Mouse (Mus musculus): ENCODE results near the gene Slc22a14. TPM values are rescaled to one million over a fixed set of nuclear protein-coding genes. Genes with fewer than 3 reads are reported as not detected.
A peak's percentile ranks its signal among the peaks of the same experiment; 100 is the strongest.
"Not testable (repeated sequence)": the region's sequence is repeated elsewhere in the genome, so short reads cannot be mapped to it uniquely, and the experiment has no call there.

Gene Slc22a14
- total RNA-seq, 2 experiments from 2014 or later, result not detected

DNA sequence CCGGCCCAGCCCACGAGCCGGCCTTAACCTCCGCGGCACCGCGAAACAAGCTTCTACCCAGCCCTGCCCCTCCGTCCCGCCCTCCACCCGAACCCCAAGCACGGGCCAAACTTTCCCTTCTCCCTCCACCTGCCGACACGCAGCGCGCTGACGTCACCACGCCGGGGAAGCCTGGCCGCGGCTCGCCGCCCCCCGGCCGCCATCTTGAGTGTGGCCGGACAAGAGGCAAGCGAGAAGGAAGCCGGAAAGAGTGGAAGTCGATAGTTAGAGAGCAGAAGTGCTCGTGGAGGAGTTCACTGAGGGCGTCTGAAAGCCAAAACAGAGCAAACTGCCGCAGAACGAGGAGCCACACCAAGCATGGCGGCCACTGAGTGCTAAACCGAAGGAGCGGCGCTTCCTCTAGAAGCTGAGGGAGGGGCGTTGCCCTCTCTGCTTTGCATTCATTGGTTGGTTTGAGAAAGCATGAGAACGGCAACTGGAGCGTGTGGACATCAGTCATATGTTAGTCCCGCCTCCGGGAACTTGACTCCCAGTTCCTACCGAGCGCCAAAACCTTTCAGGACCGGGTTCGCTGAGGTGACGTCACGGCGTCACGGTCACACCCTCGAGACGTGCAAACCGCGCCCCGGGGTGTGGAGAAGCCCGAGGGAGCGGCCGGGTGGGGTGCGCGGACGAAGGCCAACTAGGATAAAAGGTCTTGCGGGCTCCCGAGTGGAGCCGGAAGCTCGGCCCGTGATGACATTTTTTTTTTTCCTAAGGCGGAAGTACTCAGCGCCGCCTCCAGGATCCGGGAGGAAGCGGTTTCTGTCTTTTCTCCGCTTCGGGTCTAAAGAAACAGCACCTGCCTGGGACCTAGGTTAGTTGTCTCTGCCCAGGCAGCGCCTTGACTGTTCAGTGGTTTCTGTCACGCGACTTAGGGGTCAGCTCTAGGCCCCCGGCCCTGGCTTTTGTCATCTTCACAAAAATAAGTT lies 42.8 kb downstream of the Slc22a14 start, which contains the start of gene Oxsr1:
Gene Oxsr1, minus strand, starts transcription at position 139 of the 971 bp plus-strand sequence.
- peak; percentile 94 for DNase-seq

GRCm38 (mm10) chr9:119321392-119322229 lies 43.7 kb downstream of the Slc22a14 start:
- DNase-seq, result no peak

DNA sequence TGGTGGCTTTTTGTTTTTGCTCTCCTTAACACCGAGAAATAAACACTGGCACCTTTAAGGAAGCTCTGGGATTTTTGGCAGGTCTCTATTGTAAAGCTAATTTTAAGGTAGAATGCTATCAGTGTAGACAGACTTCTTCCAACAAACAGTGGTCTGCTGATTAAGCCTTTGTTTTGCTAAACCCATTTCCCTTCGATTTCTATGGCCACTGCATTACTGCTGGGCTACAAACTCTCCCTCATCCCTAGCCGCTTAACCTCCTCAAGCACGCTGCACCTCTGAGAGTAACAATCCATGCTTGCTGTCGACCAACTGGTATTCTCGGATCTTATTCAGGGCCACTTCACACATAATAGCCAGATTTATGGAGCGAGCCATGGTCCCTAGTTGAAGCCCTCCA lies 44.4 kb downstream of the Slc22a14 start:
- no peak for DNase-seq

DNA sequence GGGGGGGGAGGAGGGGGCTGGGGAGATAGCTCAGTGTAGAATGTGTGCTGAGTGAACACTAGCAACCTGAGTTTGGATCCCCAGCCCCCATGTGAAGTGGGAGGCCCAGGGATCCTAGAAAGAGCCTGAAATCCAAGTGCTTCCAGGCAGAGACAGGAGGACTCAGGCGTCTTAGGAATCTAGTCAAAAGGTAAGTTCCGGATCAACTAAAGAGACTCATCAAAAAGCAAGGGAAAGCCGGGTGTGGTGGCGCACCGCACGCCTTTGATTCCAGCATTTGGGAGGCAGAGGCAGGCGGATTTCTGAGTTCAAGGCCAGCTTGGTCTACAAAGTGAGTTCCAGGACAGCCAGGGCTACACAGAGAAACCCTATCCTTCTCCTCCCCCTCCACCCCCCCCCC lies 44.9 kb downstream of the Slc22a14 start:
- no peak for DNase-seq

DNA sequence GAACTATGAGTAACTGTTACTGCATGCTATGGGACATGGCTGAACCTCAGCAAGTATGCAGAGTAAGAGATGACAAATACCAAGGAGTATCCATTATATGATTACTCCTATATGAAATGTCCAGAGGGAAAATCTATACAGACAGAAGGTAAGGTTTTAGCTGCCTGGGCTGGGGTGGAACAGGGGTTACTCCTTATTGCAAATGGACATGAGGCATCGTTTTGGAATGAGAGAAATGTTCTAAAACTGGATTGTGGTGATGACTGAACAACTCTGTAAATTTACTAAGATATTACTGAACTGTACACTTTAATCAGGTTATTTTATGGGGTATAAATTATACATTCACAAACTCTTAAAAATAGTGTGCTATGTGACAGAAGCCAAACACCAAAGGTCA lies 46.5 kb downstream of the Slc22a14 start:
- no peak for DNase-seq

GRCm38 (mm10) chr9:119313096-119313495 lies 52.3 kb downstream of the Slc22a14 start:
- no peak for DNase-seq

GRCm38 (mm10) chr9:119309067-119309466 lies 56.3 kb downstream of the Slc22a14 start:
- DNase-seq, result no peak

DNA sequence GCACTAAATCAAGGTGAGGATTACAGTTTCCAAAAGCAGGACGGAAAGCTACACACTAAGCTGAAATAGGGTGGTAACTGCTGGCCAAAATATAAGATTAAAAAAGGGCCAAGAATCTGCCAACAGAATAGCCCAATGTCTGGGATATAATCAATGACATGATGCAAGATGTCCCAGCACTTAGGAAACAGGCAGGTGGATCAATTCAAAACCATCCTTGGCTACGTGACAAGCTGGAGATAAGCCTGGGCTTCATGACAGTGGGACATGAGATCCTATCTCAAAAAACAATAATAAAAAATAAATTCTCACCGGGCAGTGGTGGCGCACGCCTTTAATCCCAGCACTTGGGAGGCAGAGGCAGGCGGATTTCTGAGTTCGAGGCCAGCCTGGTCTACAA lies 59.5 kb downstream of the Slc22a14 start:
- DNase-seq, result no peak

DNA sequence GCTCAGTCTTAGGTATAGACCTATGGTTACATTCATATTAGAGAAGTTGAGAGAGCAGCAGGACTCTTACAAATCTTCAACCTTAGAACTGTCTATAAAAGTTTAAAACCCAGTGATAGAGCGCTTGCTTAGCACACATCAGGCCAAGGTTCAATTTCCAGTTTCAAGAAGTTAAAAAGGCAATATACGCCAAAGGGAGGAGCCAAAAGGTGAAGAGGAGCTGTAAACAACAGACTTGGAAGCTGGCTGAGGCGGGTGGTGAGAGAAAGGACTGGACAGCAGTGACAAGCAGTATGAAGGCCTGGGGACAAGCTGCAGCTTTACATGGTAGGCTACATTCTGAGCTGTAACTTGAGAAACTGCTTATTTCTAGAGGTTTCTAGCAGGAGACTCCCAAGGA lies 66.8 kb downstream of the Slc22a14 start:
- no peak for DNase-seq

- no peak for DNase-seq
Observed at GRCm38 (mm10) chr9:119297696-119298095, 67.7 kb downstream of the Slc22a14 start.

GRCm38 (mm10) chr9:119290791-119291190 lies 74.6 kb downstream of the Slc22a14 start:
- DNase-seq, result no peak

DNA sequence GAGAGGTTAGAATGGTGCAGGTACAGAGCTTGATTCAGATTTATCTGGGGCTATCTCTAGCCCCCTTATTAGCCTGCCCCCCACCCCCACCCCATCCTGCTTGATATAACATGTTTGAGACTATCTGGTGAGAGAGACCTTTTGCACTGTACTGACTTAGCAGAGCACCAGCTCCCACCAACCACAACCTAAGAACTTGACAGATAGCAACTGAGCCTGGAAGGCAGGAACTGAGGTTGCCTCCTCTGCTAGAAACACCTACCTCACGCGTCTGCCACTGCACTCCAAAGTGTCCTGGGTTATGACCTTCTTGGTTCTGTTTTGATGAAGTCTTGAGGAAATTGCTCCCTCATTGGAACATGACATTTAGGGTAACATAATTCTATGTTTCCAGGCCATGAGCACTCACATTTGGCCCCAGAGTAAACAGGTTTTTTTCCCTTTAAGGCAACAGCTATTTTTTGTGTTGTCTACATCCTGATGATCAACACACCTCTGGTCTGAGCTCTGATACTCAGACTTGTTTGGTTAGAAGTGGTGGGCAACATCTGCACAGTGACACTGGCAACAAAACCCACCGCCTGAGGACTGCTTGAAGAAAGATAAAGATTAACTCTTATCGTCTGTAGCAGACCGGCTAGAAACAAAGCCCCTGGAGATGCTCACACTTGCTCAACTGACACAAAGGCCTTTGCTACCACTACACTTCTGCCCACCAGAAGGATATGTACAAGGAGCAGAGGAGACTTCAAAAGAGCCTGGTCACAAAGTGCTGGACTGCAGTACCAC lies 84.3 kb downstream of the Slc22a14 start:
- DNase-seq, result no peak

DNA sequence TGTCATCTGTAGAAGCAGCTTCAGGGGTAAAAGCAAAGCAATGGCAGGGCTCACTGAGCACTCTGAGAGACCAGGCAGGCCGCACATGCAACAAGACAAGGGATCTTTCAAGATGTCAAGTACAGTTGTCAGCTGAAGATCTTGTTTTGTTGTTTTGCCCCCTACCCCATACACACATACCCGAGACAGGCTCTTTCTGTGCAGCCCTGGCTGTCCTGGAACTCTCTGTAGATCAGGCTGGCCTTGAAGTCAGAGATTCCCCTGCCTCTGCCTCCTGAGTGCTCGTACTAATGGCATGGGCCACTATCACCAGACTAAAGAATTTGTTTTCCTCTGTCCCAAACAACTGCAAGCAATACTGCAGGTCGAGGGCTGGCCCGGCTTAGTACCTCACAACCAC lies 87.3 kb downstream of the Slc22a14 start:
- DNase-seq, result no peak

GRCm38 (mm10) chr9:119276321-119276720 lies 89.0 kb downstream of the Slc22a14 start:
- DNase-seq, result peak; percentile 27

- not testable (repeated sequence) for DNase-seq
Observed at GRCm38 (mm10) chr9:119274814-119275213, 90.5 kb downstream of the Slc22a14 start.

DNA sequence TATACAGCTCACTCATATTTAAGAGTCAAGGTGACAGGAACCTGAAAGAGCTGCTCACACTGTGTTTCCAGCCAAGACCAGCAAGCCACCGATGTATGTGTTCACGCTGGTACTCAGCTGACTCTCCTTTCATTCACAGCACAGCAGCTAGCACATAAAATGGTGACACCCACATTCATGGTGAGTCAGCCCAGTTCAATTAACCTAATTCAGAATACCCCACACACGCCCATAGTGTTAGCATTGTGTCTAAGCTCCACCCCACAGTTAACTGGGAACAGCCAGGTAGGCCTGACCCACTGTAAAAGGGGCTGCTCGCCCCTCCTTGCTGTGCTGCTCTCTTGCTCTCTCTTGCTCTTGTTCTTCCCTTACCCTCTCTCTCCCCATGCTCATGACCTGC lies 93.9 kb downstream of the Slc22a14 start:
- DNase-seq, result no peak

DNA sequence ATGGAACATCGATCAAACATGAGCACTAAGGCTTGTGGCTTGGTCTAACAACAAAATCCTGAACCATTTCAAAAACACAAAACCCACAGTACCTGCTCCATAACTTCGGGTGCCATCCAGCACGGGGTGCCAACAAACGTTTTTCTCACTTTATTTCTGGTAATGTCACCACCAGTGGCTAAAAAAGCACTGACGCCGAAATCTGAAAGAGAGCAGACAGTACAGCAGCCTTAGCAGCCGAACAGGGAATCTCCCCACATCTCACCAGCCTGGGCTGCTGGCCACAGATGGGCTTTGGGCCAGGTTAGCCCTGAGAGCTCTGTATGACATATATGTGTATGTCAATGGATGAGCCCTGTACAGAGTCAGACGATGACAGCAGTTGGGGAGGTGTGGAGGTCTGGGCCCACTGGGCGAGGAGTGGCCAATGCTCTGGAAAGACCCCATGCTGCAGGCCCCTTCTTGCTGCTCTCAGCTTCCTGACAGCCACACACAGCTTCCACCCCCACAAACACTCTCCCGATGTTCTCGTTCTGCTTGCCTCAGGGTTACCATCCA lies 96.7 kb downstream of the Slc22a14 start:
- DNase-seq, result no peak

DNA sequence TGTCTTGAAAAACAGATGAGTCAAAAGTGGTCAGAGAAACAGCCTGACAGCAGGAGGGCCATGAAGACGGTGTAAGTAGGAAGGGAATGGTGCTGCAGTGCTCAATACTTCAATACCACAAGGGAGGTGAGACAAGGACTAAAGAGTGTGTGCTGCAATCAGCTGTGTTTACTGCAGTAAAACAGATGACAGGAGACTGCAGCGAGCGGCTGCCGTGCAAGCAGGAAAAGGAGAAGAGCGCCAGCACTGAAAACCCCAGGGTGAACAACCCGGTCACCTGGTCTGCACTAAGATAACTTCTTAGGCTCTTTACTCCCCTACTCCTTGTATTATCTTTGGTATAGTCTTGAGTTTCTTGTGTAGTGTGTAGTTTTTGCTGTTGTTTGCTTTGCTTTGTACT lies 97.2 kb downstream of the Slc22a14 start:
- no peak for DNase-seq

- DNase-seq, result not testable (repeated sequence)
Observed at GRCm38 (mm10) chr9:119266121-119266395, 99.3 kb downstream of the Slc22a14 start.

GRCm38 (mm10) chr9:119265373-119266120 lies 99.8 kb downstream of the Slc22a14 start:
- not testable (repeated sequence) for DNase-seq

DNA sequence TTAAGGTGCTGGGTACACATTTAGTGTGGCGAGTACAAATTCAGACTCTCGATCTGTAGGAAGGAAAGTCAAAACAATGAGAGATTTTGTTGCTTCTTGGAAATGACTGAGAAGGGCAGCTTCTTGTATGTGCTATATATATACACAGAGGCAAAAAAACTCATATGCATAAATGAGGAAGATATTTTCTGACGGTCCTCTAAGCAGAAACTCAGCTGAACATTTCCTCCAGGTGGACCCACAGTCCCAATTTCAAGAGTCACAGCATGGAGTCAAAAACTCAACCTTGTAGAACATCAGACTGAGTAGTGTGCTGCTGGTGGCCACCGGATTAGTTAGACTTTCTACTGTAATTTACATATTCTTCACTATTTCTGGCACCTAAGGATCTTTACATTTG lies 102.3 kb downstream of the Slc22a14 start:
- DNase-seq, result no peak

Data from gastrocnemius, postnatal 10 days (tissue).